Mouse (Mus musculus): ENCODE measurements around the gene Glipr1l2. TPM values are rescaled to one million over a fixed set of nuclear protein-coding genes. Genes with fewer than 3 reads are reported as not detected.

Glipr1l2 gene
- polyA plus RNA-seq (2015; fragmentation: Nextera tagmentation; extraction: Ambion mirVana) = not detected in 2 replicates

GRCm38 (mm10) chr10:112083157-112083556 lies at the start of gene Glipr1l2:
Glipr1l2 (plus strand) TSS chr10:112083354.

GRCm38 (mm10) chr10:112059702-112060582 lies 23.2 kb upstream of the Glipr1l2 start, which contains the start of gene Glipr1l1:
Glipr1l1 (plus strand) TSS chr10:112060189.

Other genes with a start within 250 kb of the Glipr1l2 start
- 17.9 and 21.9 TPM in 2 replicates for gene Krr1, start 110.7 kb upstream of the Glipr1l2 start, polyA plus RNA-seq (2015; fragmentation: Nextera tagmentation; extraction: Ambion mirVana)
- gene Glipr1, start 80.7 kb upstream of the Glipr1l2 start, polyA plus RNA-seq (2015; fragmentation: Nextera tagmentation; extraction: Ambion mirVana) = 39.4 and 50.2 TPM in 2 replicates
- not detected in 2 replicates for gene Glipr1l1, start 23.2 kb upstream of the Glipr1l2 start, polyA plus RNA-seq (2015; fragmentation: Nextera tagmentation; extraction: Ambion mirVana)
- gene Glipr1l3, start 77.0 kb downstream of the Glipr1l2 start, polyA plus RNA-seq (2015; fragmentation: Nextera tagmentation; extraction: Ambion mirVana) = not detected in 2 replicates
- 0.12 TPM in 1 of 2 replicates, not detected in the other for gene Caps2, start 80.3 kb downstream of the Glipr1l2 start, polyA plus RNA-seq (2015; fragmentation: Nextera tagmentation; extraction: Ambion mirVana)
- gene Kcnc2, start 187.8 kb downstream of the Glipr1l2 start, polyA plus RNA-seq (2015; fragmentation: Nextera tagmentation; extraction: Ambion mirVana) = 0.10 and 0.29 TPM in 2 replicates

Measured in urinary bladder, postnatal 0 days (tissue).